Mouse (Mus musculus) bone marrow, adult 2 months (tissue): Measurements from ENCODE around the gene P4ha2.

Experiments
- CTCF ChIP-seq: fragments of 200-500 bp; IDR thresholded peaks from 2 replicates; pipeline ENCODE4 v1.5.1; 2011; ENCODE audit warnings: low read length, control low read depth; ENCODE audit not compliant: control insufficient read depth, insufficient read depth
- POLR2A ChIP-seq: fragments of 200-500 bp; IDR thresholded peaks from 2 replicates; pipeline ENCODE4 v1.6.1; 2011; ENCODE audit warnings: low read depth, mild to moderate bottlenecking, control low read depth, low read length, borderline replicate concordance; ENCODE audit not compliant: control insufficient read depth

DNA sequence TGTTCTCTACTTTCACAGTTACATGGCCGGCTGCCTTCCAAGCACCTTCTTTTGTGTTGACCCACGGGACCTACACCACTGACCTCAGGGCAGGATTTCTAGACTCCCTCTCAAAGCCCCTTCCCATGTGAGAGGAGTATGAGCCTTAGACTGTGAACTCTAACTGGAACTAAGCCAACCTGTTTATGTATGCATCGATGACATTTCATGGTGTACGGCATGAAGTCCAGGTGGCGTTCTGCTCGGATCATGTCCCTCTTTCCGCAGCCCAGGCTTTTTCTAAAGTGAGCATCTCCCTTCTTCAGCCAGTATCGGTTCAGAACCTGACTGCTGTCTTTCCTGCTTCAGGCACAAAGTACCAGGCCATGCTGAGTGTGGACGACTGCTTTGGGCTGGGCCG is 17.2 kb downstream of the P4ha2 start:
- no peak for TF ChIP-seq POLR2A
- no peak for TF ChIP-seq CTCF
